Mouse (Mus musculus): Measurements from ENCODE around the gene Adamts4.
"Not testable (repeated sequence)": the region's sequence is repeated elsewhere in the genome, so short reads cannot be mapped to it uniquely, and the experiment has no call there.

The Adamts4 gene

GRCm38 (mm10) chr1:171293351-171293750 lies 43.1 kb downstream of the Adamts4 start:
- POLR2A ChIA-PET, result interaction anchor here in 3 of 4 experiments (0.5 to 3.0 kb wide), 21 partner anchors 8 to 981 kb away, joined by 3 to 22 read pairs (median 3); partner anchors contain the start of genes B4galt3 (in 2 of the 3), Dedd (in 2 of the 3), Ppox (in 2 of the 3) and Nit1 (in 1 of the 3)
- CTCF ChIA-PET, result interaction anchor here in 2 of 4 experiments (0.7 to 1.7 kb wide), 2 partner anchors 12 to 60 kb away, joined by 3 to 4 read pairs; partner anchors contain the start of gene Ppox (in 1 of the 2)

- ChIA-PET POLR2A (interaction anchor here in 3 of 4 experiments (0.5 to 3.0 kb wide), 18 partner anchors 8 to 981 kb away, joined by 3 to 22 read pairs (median 3); partner anchors contain the start of genes B4galt3 (in 2 of the 3), Dedd (in 2 of the 3), Ppox (in 2 of the 3) and Pcp4l1 (in 1 of the 3)), CTCF (interaction anchor here in 1 of 4 experiments (0.7 kb wide), 1 partner anchor 60 kb away, joined by 3 read pairs; no protein-coding TSS in a partner anchor)
Measured at GRCm38 (mm10) chr1:171293906-171294297, 43.7 kb downstream of the Adamts4 start.

- ChIA-PET CTCF (interaction anchor here in 2 of 4 experiments (0.7 to 1.5 kb wide), 3 partner anchors 13 to 59 kb away, joined by 3 to 8 read pairs (median 3); partner anchors contain the start of genes B4galt3 (in 1 of the 2) and Ppox (in 1 of the 2)), POLR2A (interaction anchor here in 3 of 4 experiments (0.7 to 3.0 kb wide), 30 partner anchors 8 to 401 kb away, joined by 3 to 22 read pairs (median 5); partner anchors contain the start of genes B4galt3 (in 2 of the 3), Dedd (in 2 of the 3), Ppox (in 2 of the 3) and Klhdc9 (in 1 of the 3))
Measured at GRCm38 (mm10) chr1:171294298-171295062, 44.3 kb downstream of the Adamts4 start, which contains the start of gene Ufc1. Gene Ufc1, minus strand, starts transcription at chr1:171295024.

- ChIA-PET CTCF (interaction anchor here in 1 of 4 experiments (1.0 to 1.5 kb wide), 2 partner anchors 14 to 25 kb away, joined by 3 to 8 read pairs; partner anchors contain the start of genes B4galt3 and Ppox), POLR2A (interaction anchor here (0.6 to 2.6 kb wide), 26 partner anchors 10 to 404 kb away, joined by 3 to 12 read pairs (median 5); partner anchors contain the start of genes Ppox (in 3 of the 4), Dedd (in 2 of the 4), B4galt3 (in 1 of the 4) and Klhdc9 (in 1 of the 4))
Measured at GRCm38 (mm10) chr1:171295063-171295402, 44.8 kb downstream of the Adamts4 start.

GRCm38 (mm10) chr1:171298226-171298625 lies 48.0 kb downstream of the Adamts4 start:
- POLR2A ChIA-PET, result interaction anchor here in 2 of 4 experiments (0.5 to 1.4 kb wide), 8 partner anchors 11 to 54 kb away, joined by 3 to 4 read pairs (median 4); partner anchors contain the start of genes Ppox (in 1 of the 2) and Usp21 (in 1 of the 2)

GRCm38 (mm10) chr1:171306157-171306556 lies 55.9 kb downstream of the Adamts4 start:
- CTCF ChIA-PET, result not testable (repeated sequence)

More at GRCm38 (mm10) chr1:171298226-171298625, 48.0 kb downstream of the Adamts4 start:
- CTCF ChIA-PET, result interaction anchor here in 1 of 4 experiments (1.0 kb wide), 1 partner anchor 17 kb away, joined by 3 read pairs; the partner anchor contains the start of gene Ppox

GRCm38 (mm10) chr1:171309321-171309720 lies 59.1 kb downstream of the Adamts4 start:
- ChIA-PET CTCF (interaction anchor here in 2 of 4 experiments (0.7 to 1.9 kb wide), 4 partner anchors 10 to 89 kb away, joined by 3 to 7 read pairs (median 4); partner anchors contain the start of gene Ppox (in 1 of the 2)), POLR2A (interaction anchor here in 3 of 4 experiments (0.7 to 3.2 kb wide), 15 partner anchors 10 to 193 kb away, joined by 3 to 15 read pairs (median 5); partner anchors contain the start of genes Nit1 (in 1 of the 3), Pfdn2 (in 1 of the 3), Ppox (in 1 of the 3) and Ufc1 (in 1 of the 3))

More at GRCm38 (mm10) chr1:171306157-171306556, 55.9 kb downstream of the Adamts4 start:
- POLR2A ChIA-PET, result interaction anchor here in 3 of 4 experiments (0.6 to 2.6 kb wide), 10 partner anchors 9 to 195 kb away, joined by 3 to 7 read pairs (median 4); partner anchors contain the start of genes Fcer1g (in 1 of the 3), Ppox (in 1 of the 3) and Ufc1 (in 1 of the 3)

All from embryonic stem cell, embryonic (primary cell).